Mouse (Mus musculus) brain, embryonic 14.5 days (tissue): ENCODE data around the gene Cntnap1.

Experiments used
- CTCF ChIP-seq: fragments of 200-500 bp; IDR thresholded peaks from 2 replicates; pipeline ENCODE4 v1.5.1; 2012; ENCODE audit warnings: inconsistent platforms, mild to moderate bottlenecking, moderate library complexity, borderline replicate concordance; ENCODE audit not compliant: insufficient read depth, insufficient read length; ENCODE audit errors: extremely low read depth
- POLR2A ChIP-seq: fragments of 200-500 bp; IDR thresholded peaks from 2 replicates; pipeline ENCODE4 v1.6.1; 2012; ENCODE audit warnings: mild to moderate bottlenecking, inconsistent platforms, borderline replicate concordance; ENCODE audit not compliant: poor library complexity, insufficient read depth, insufficient read length, severe bottlenecking; ENCODE audit errors: extremely low read depth

DNA sequence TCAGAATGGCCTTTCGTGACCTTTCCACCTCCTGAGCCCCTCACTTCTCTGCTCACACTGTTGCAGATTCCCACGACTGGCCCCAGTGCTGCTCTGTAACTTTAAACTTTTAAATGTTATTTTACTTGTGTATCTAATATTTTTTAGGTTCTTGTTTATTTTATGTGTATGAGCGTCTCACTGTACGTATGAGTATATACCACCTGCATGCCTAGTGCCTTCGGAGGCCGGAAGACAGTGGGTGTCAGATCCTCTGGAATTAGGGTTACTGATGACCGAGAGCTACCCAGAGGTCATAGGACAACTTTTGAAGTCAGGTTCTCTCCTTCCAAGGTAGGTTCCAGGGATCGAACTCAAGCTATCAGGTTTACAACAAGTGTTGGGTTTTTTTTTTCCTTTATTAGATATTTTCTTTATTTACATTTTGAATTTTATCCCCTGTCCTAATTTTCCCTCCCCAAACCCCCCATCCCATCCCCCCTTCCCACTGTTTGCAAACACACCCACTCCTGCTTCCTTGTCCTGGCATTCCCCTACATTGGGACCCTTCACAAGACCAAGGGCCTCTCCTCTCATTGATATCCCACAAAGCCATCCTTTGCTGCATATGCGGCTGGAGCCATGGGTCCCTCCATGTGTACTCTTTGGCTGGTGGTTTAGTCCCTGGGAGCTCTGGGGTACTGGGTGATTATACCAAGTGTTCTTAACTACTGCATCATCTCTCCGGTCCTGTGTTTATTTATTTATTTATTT lies 27.9 kb upstream of the Cntnap1 start:
- no peak for TF ChIP-seq POLR2A
- TF ChIP-seq CTCF = no peak
